Mouse (Mus musculus) inflammation-experienced regulatory T-cells, adult 6 months (primary cell): ENCODE results near the gene Gm6657. TPM values are rescaled to one million over a fixed set of nuclear protein-coding genes. Genes with fewer than 3 reads are reported as not detected.

Source experiments
- ATAC-seq: one replicate; pipeline ENCODE4 v1.8.0; 2017
- polyA plus RNA-seq, 3 experiments: library from polyadenylated mRNA; unstranded; fragments of 100-300 nt; shearing (Covaris generic); gene quantifications; one replicate each; pipeline ENCODE4 v1.2.1; 2017

Gene Gm6657
- polyA plus RNA-seq: not detected

DNA sequence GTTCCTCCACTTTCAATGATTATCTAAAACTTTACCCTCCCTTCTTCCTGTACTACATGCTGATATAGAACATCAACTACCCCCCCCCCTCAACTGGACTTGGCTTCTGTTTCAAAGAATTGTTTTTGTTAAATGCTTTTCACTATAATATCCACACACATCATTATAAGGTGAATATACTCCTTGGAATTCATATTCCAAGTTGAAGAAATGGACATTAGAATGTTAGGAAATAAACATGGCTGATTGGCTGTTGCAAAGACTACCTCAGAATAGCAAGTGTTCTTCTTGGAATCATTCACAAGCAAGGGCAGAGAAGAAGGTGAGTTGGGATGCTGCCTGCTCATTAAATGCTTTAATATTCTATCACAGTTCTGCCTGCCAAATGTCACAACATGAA, at the start of gene Gm6657:
TSS of gene Gm6657 (plus strand) at position 301 of the 400 bp plus-strand sequence.
- no peak for ATAC-seq

GRCm38 (mm10) chr12:78153308-78154002, 40.6 kb upstream of the Gm6657 start:
- ATAC-seq: no peak

DNA sequence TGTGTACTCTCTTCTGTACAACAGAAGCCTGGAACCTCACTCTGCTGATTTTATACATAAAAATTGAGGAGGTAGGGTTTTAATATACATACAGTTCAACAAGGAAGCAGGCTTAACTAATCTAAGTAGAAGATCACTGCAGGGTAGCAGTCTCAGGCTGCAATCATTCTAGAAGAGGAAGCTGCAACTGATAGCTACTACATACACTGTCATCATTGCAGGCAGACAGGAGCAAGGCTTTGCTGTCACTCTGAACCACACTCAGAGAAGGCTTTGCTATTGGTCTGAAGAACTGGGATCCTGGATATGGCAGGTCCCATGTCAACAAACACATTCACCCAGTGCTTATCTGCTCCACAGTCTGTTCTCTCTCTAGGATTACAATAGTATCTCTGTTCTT, 23.9 kb upstream of the Gm6657 start:
- ATAC-seq: no peak

DNA sequence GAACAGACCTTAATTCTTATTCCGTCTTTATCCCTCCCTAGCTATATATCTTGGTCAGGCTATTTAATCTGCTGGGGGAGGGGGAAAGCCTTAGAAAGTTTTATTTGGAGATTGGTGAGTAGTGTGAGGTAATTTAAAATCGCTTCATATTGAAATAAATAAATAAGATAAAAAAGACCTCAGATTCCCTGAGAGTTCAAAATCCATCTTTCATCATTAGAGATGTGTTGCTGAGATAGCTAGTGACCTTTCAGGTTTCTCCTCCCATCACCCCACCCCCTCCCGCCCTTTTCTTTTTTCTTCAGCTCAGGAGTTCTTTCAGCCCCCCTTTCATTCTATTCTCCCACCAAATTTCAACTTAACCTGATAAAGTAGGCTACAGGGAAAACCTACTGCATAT, 20.1 kb upstream of the Gm6657 start:
- ATAC-seq: no peak

- ATAC-seq: no peak
Measured at GRCm38 (mm10) chr12:78174671-78175070, 19.4 kb upstream of the Gm6657 start.

- ATAC-seq: no peak
Measured at GRCm38 (mm10) chr12:78181452-78181851, 12.6 kb upstream of the Gm6657 start.

DNA sequence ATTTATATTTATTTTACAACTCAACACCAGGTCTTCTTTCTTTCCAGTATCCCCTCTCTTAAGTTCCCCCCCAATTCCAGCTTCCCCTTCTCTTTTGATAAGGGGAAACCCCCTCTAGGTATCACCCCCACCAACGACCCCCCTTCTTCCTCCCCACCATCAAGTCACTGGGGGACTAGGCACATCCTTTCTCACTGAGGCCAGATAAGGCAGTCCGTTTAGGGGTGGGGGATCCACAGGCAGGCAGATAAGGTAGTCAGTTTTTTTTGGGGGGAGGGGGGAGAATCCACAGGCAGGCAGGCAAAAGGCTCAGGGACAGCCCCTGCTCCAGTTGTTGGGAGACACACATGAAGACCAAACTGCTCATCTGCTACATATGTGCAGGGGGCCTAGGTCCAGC, 1.3 kb downstream of the Gm6657 start:
- ATAC-seq: no peak

DNA sequence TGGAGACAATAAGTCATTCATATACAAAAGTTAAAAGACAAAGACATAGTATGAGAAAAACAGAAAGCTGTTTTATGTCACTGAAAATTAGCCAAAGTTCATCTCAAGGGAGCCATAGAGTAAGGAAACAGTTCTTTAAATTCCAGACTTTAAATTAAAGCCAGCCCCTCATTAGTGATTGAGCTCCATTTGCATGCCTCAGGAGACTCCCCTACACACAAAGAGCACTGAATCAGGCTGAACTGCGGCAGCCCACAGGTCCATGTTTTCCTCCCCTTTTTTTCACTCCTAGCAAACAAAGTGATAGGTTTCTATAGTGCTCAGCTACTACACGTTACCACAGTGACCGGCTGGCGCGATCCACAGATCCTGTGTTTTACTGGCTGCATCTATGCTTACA, 9.6 kb downstream of the Gm6657 start:
- ATAC-seq: no peak

DNA sequence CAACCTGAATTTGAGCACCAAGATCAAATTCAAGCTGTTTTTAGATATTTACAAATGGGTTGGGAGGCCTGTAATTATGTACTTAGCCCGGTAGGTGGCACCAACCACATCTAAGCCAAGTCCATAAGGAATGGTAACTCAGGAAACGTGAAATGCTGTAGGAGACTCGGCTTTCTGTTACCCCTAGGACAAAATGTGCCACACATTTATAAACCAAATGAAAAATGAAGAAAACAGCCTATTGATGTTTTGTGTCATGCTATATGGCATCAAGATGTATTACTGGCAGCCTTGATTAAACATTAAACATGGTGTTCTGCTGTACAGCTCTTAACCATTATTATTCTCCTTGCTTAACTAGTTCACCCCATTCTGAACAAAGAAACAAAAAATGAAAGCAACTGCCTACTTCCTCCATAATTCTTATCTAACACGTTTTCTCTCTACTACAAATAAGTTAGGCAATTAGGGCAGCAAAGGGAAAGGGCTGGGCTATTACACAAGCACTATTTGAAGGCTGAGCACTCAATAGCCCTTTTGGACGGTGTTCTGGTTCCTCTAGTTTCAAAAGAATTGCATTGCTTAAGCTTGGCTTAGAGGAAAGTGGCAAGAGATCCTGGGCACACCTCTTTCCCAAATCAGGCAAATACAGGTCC, 12.0 kb downstream of the Gm6657 start:
- ATAC-seq: peak; percentile 92

DNA sequence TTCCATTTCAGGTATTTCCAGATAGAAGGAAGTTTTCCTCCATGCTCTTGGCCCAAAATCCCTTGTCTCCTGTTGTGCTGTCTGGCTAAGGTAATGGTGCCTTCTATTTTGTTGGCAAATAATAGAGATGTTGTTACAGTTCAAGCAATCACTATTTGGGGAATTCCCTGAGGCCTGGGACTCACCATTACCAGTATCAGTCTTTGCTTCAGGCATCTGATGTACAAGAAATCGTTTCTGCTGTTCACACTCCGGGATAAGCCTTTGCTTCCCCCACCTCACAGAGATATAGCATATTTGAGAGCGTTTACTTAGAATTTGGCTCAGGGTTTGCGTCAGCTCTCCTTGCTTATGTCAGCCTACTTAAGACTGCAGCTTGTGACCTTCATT, 12.5 kb downstream of the Gm6657 start:
- no peak for ATAC-seq

- no peak for ATAC-seq
Measured at GRCm38 (mm10) chr12:78209856-78210255, 15.8 kb downstream of the Gm6657 start.

DNA sequence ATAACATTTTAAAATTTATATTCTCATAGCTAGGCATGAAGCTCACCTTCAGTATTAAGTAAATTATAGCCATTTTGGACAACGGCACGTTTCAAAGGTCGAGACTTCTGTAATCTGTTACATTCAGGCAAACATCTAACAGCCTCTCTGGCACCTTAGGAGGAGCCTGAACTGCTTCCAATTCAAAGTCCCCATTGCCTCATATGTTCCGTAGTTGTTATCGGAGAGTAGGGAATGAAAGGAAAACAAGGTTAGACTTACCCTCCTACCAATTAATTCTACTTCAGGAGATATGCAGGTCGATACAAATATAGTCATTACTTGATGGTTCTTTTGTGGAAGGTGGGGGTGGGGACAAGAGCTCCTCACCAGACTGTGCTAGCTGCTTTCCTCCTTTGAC, 21.4 kb downstream of the Gm6657 start:
- ATAC-seq: no peak

DNA sequence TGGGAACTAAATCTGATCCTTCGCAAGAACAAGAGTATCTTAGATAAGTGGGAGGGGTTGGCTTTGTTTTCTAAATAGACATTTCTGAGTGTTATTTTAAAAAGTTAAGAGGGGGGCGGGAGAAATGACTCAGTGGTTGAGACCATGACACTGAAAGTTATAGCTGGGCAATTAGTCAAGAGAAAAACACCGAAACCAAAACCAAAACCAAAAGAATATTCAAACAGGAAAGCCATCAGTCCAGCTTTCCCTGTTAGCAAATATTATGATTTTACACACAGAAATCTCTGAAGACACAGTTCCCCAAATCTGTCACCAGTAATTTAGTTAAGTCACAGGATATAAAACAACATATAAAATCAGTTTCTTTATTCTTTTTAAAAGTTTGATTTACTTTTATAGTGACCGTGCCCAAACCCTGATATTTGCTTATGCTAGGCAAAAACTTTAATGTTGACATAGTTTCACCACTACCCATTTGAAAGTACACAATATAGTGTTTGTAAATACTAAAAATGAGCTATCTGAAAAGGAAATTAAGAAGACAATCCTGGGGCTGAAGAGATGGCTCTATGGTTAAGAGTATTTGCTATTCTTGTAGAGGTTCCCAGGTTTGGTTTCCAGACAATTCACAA, 25.3 kb downstream of the Gm6657 start:
- peak; percentile 89 for ATAC-seq

GRCm38 (mm10) chr12:78225707-78226518, 31.9 kb downstream of the Gm6657 start, which contains the start of gene Gphn:
Gene Gphn (plus strand): TSS chr12:78226379.
- peak; percentile 83 for ATAC-seq

DNA sequence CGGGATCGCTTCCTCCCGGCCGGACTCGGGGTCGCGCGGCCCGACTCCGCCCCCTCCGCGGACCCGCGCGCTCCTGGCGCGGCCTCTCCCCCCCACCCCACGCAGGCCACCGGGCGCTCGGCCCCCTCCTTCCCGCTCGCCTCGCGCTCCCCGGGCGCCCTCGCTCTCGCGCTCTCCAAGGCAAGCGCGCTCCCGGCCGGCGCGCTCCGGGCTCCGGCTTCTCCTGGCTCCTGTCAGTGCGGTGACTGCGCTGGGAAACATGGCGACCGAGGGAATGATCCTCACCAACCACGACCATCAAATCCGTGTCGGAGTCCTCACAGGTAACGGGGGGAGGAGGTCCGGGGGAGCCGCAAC, 32.5 kb downstream of the Gm6657 start:
- peak; percentile 38 for ATAC-seq

- no peak for ATAC-seq
Measured at GRCm38 (mm10) chr12:78227021-78227932, 33.2 kb downstream of the Gm6657 start.

- ATAC-seq: no peak
Measured at GRCm38 (mm10) chr12:78228139-78228538, 34.1 kb downstream of the Gm6657 start.

DNA sequence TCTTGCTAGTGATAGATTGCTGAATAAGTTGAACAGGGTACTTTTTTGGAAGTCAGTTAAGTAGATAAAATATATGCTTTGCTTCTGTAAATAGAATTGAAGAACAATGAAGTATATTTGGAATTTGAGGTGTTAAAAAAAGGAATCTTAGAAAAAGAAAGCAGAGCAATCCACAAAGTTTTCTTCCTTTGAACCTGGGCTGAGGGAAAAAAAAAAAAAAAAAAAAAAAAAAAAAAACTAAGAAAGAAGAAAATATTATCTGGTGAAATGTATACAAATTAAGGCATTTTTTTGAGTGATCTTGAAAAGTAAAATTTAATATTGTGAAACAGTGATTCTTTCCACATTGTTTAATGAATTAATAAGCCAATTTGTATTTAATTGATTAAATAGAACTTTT, 38.5 kb downstream of the Gm6657 start:
- no peak for ATAC-seq

DNA sequence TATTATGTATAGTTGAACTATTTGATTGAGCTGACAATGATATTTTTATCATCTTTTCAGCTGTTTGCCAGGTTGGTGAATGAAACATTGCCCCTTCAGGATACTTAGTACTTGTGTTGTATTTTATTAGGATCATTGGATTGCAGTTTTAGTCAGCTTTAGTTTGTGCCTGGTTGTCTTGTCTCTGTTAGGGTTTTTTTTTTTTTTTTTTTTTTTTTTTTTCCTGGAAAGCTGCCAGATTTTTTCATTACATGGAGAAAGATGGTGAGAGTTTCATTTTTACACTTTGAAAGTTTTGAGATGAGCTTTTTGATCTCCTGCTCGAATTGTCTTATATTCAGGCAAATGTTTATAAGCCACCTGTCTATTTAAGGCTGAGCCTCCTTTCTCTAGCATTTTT, 54.3 kb downstream of the Gm6657 start:
- no peak for ATAC-seq

- no peak for ATAC-seq
Measured at GRCm38 (mm10) chr12:78249151-78249550, 55.1 kb downstream of the Gm6657 start.
